Mouse (Mus musculus) limb, embryonic 13.5 days (tissue): ENCODE data around the gene Chadl. TPM values are rescaled to one million over a fixed set of nuclear protein-coding genes. Genes with fewer than 3 reads are reported as not detected.
"Not testable (repeated sequence)": the region's sequence is repeated elsewhere in the genome, so short reads cannot be mapped to it uniquely, and the experiment has no call there.

Experiments used
- ATAC-seq: fragments of 200-750 bp; cut with Nextera tagmentation; 2 replicates; pipeline ENCODE4 v1.8.0; 2017; ENCODE audit warnings: low read depth, moderate number of reproducible peaks, moderate TSS enrichment; ENCODE audit not compliant: low FRiP score
- H3K27ac ChIP-seq: fragments of 300-500 bp; sonication (generic); 2 replicates; pipeline ENCODE4 v1.5.1; 2015; ENCODE audit warnings: inconsistent platforms, mild to moderate bottlenecking, moderate library complexity
- H3K27me3 ChIP-seq: fragments of 300-500 bp; sonication (generic); 2 replicates; pipeline ENCODE4 v1.6.1; 2015; ENCODE audit warnings: mild to moderate bottlenecking, inconsistent platforms
- H3K36me3 ChIP-seq: fragments of 300-500 bp; sonication (generic); 2 replicates; pipeline ENCODE4 v1.6.1; 2015; ENCODE audit warnings: inconsistent platforms, mild to moderate bottlenecking, moderate library complexity
- H3K4me1 ChIP-seq: fragments of 300-500 bp; sonication (generic); 2 replicates; pipeline ENCODE4 v1.6.1; 2015; ENCODE audit warnings: inconsistent platforms
- H3K4me2 ChIP-seq: fragments of 300-500 bp; sonication (generic); replicated peaks from 2 replicates; pipeline ENCODE4 v1.6.1; 2015; ENCODE audit warnings: inconsistent platforms, mild to moderate bottlenecking, moderate library complexity
- H3K4me3 ChIP-seq: fragments of 300-500 bp; sonication (generic); 2 replicates; pipeline ENCODE4 v1.5.1; 2015; ENCODE audit warnings: moderate library complexity, mild to moderate bottlenecking, inconsistent platforms
- H3K9ac ChIP-seq: fragments of 300-500 bp; sonication (generic); 2 replicates; pipeline ENCODE4 v1.6.1; 2015; ENCODE audit warnings: mild to moderate bottlenecking, inconsistent platforms
- H3K9me3 ChIP-seq: fragments of 300-500 bp; sonication (generic); 2 replicates; pipeline ENCODE4 v1.6.1; 2016; ENCODE audit warnings: inconsistent platforms
- WGBS: fragments of 180-500 bp; shearing (Covaris S2); methylation state at CpG from one replicate; pipeline ENCODE4 v1.1.7; 2015; 5-methylcytosine and 5-hydroxymethylcytosine counted together
- polyA plus RNA-seq: library from polyadenylated mRNA; unstranded; fragments of >200 nt; fragmentation: Nextera tagmentation; extraction: Ambion mirVana; gene quantifications from 2 replicates; pipeline ENCODE4 v1.2.1, GENCODE M21; 2015

Chadl gene
- polyA plus RNA-seq, 1 experiment from 2014 or later: 15.5 TPM

DNA sequence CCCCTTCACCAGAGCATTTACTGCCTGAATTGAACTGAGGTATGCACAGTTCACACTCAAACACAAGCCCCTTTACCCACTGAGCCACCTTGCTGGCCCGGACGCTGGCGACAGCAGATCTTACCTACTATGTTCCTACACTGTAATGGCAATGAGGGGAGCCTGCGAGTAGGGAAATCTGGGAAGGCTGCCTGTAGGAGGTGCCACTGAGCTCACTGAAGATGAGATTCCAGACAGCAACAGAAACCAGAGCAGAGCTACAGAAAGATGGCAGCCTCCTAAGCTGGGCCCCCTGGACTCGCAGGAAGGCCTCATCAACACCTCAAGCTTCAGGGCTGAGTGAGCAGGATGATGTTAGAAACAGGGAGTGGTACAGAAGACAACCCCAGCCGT lies 22.0 kb upstream of the Chadl start:
- no peak for ATAC-seq
- Histone ChIP-seq H3K9me3 (no peaks in the 10 kb centered on the region), H3K4me2 (no peak overlapping the region), H3K27me3 (no peaks in the 10 kb centered on the region), H3K4me3 (no peak overlapping the region), H3K4me1 (no peaks in the 10 kb centered on the region), H3K36me3 (peaks cover 95% of the 10 kb centered on the region), H3K27ac (no peak overlapping the region), H3K9ac (no peak overlapping the region)
- WGBS: 94% methylated on average over 6 of the region's 6 CpGs

GRCm38 (mm10) chr15:81718336-81719138 lies 21.4 kb upstream of the Chadl start:
- Histone ChIP-seq H3K27ac (no peak overlapping the region), H3K9ac (no peak overlapping the region), H3K36me3 (peaks cover 95% of the 10 kb centered on the region), H3K4me1 (no peaks in the 10 kb centered on the region), H3K4me2 (no peak overlapping the region), H3K4me3 (no peak overlapping the region), H3K9me3 (no peaks in the 10 kb centered on the region), H3K27me3 (no peaks in the 10 kb centered on the region)
- ATAC-seq: no peak
- 92% methylated on average over 9 of the region's 9 CpGs for WGBS

DNA sequence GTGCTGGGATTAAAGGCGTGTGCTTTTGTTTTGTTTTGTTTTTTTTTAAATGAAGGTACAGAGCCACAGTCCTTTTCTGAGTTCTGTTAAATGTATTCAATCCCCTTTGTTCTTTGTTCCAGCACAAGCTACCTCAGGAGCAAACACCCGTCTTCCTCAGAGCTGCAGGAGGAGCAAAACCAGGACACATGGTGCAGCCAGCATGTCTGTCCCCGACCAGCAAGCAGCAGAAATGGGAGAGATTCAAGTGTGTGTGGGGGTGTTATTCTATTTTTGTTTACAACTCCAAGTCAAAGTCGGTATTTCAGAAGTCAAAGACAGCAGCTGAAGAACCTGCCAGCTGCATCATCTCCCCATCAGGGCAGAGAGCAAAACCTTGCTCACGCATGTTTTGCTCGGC lies 16.7 kb upstream of the Chadl start:
- H3K9ac ChIP-seq: no peak overlapping the region
- H3K4me2 ChIP-seq: no peak overlapping the region
- H3K9me3 ChIP-seq: no peaks in the 10 kb centered on the region
- H3K4me1 ChIP-seq: no peaks in the 10 kb centered on the region
- WGBS: 83% methylated on average over 6 of the region's 6 CpGs
- H3K4me3 ChIP-seq: no peak overlapping the region
- peaks cover 93% of the 10 kb centered on the region for H3K36me3 ChIP-seq
- ATAC-seq: no peak
- H3K27me3 ChIP-seq: no peaks in the 10 kb centered on the region
- H3K27ac ChIP-seq: no peak overlapping the region

- H3K4me1 ChIP-seq: no peaks in the 10 kb centered on the region
- H3K4me3 ChIP-seq: no peak overlapping the region
- H3K36me3 ChIP-seq: peaks cover 89% of the 10 kb centered on the region
- H3K27ac ChIP-seq: no peak overlapping the region
- no peak overlapping the region for H3K4me2 ChIP-seq
- WGBS: 82% methylated on average over 4 of the region's 4 CpGs
- no peak overlapping the region for H3K9ac ChIP-seq
- H3K9me3 ChIP-seq: no peaks in the 10 kb centered on the region
- no peaks in the 10 kb centered on the region for H3K27me3 ChIP-seq
- no peak for ATAC-seq
These were observed 13.7 kb upstream of the Chadl start for GRCm38 (mm10) chr15:81710801-81711200.

GRCm38 (mm10) chr15:81709686-81710085 lies 12.6 kb upstream of the Chadl start:
- no peak for ATAC-seq
- H3K9me3 ChIP-seq: no peaks in the 10 kb centered on the region
- H3K9ac ChIP-seq: no peak overlapping the region
- WGBS: 96% methylated on average over 1 of the region's 1 CpGs
- no peaks in the 10 kb centered on the region for H3K27me3 ChIP-seq
- no peak overlapping the region for H3K4me3 ChIP-seq
- H3K36me3 ChIP-seq: peaks cover 89% of the 10 kb centered on the region
- no peak overlapping the region for H3K4me2 ChIP-seq
- no peak overlapping the region for H3K27ac ChIP-seq
- no peaks in the 10 kb centered on the region for H3K4me1 ChIP-seq

GRCm38 (mm10) chr15:81708991-81709390 lies 11.9 kb upstream of the Chadl start:
- ATAC-seq: no peak
- H3K9me3 ChIP-seq: no peaks in the 10 kb centered on the region
- WGBS: 89% methylated on average over 11 of the region's 11 CpGs
- no peaks in the 10 kb centered on the region for H3K27me3 ChIP-seq
- no peak overlapping the region for H3K9ac ChIP-seq
- peaks cover 94% of the 10 kb centered on the region for H3K36me3 ChIP-seq
- H3K4me2 ChIP-seq: no peak overlapping the region
- no peak overlapping the region for H3K4me3 ChIP-seq
- H3K27ac ChIP-seq: no peak overlapping the region
- H3K4me1 ChIP-seq: no peaks in the 10 kb centered on the region

GRCm38 (mm10) chr15:81703094-81703489 lies 6.0 kb upstream of the Chadl start:
- Histone ChIP-seq H3K27me3 (no peaks in the 10 kb centered on the region), H3K4me1 (no peaks in the 10 kb centered on the region), H3K9me3 (no peaks in the 10 kb centered on the region), H3K27ac (no peak overlapping the region), H3K4me3 (no peak overlapping the region), H3K36me3 (peaks cover 51% of the 10 kb centered on the region), H3K9ac (no peak overlapping the region), H3K4me2 (no peak overlapping the region)
- WGBS: 87% methylated on average over 3 of the region's 3 CpGs
- no peak for ATAC-seq

GRCm38 (mm10) chr15:81702306-81703093 lies 5.4 kb upstream of the Chadl start:
- WGBS: 85% methylated on average over 13 of the region's 13 CpGs
- ATAC-seq: no peak
- peaks cover 45% of the 10 kb centered on the region for H3K36me3 ChIP-seq

DNA sequence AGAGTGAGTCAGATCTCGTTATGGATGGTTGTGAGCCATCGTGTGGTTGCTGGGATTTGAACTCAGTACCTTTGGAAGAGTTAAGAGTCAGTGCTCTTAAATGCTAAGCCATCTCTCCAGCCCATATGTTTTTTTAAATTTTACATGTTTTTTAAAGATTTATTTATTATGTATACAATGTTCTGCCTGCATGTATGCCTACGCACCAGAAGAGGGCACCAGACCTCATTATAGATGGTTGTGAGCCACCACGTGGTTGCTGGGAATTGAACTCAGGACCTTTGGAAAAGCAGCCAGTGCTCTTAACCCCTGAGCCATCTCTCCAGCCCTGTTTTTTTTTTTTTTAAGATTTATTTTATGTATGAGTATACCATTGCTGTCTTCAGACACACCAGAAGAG lies 4.3 kb upstream of the Chadl start:
- H3K4me2 ChIP-seq, H3K9me3 ChIP-seq, H3K9ac ChIP-seq, H3K27me3 ChIP-seq, ATAC-seq, H3K27ac ChIP-seq, H3K4me1 ChIP-seq, H3K4me3 ChIP-seq: not testable (repeated sequence)
- 74% methylated on average over 4 of the region's 4 CpGs for WGBS
- H3K36me3 ChIP-seq: peaks cover 36% of the 10 kb centered on the region

More at GRCm38 (mm10) chr15:81702306-81703093, 5.4 kb upstream of the Chadl start:
- no peaks in the 10 kb centered on the region for H3K4me1 ChIP-seq
- H3K4me3 ChIP-seq: no peak overlapping the region
- no peak overlapping the region for H3K9ac ChIP-seq
- H3K27me3 ChIP-seq: no peaks in the 10 kb centered on the region
- H3K27ac ChIP-seq: no peak overlapping the region
- H3K9me3 ChIP-seq: no peaks in the 10 kb centered on the region
- H3K4me2 ChIP-seq: no peak overlapping the region

GRCm38 (mm10) chr15:81700601-81701000 lies 3.5 kb upstream of the Chadl start:
- Histone ChIP-seq H3K4me2 (no peak overlapping the region), H3K27ac (no peak overlapping the region), H3K4me3 (no peak overlapping the region), H3K4me1 (no peaks in the 10 kb centered on the region), H3K27me3 (peaks cover 6% of the 10 kb centered on the region), H3K36me3 (peaks cover 28% of the 10 kb centered on the region), H3K9ac (no peak overlapping the region), H3K9me3 (no peaks in the 10 kb centered on the region)
- 86% methylated on average over 8 of the region's 8 CpGs for WGBS
- ATAC-seq: no peak

GRCm38 (mm10) chr15:81700161-81700560 lies 3.1 kb upstream of the Chadl start:
- Histone ChIP-seq H3K27me3 (peaks cover 7% of the 10 kb centered on the region), H3K4me1 (no peaks in the 10 kb centered on the region), H3K36me3 (peaks cover 24% of the 10 kb centered on the region), H3K4me3 (no peak overlapping the region), H3K9ac (no peak overlapping the region), H3K9me3 (no peaks in the 10 kb centered on the region), H3K4me2 (no peak overlapping the region), H3K27ac (no peak overlapping the region)
- ATAC-seq: no peak
- WGBS: 61% methylated on average over 2 of the region's 2 CpGs

- ATAC-seq: no peak
- WGBS: 83% methylated on average over 2 of the region's 2 CpGs
- no peak overlapping the region for H3K4me2 ChIP-seq
- no peaks in the 10 kb centered on the region for H3K9me3 ChIP-seq
- H3K27me3 ChIP-seq: peaks cover 22% of the 10 kb centered on the region
- no peak overlapping the region for H3K27ac ChIP-seq
- H3K4me3 ChIP-seq: no peak overlapping the region
- peaks cover 8% of the 10 kb centered on the region for H3K36me3 ChIP-seq
- peaks cover 10% of the 10 kb centered on the region for H3K4me1 ChIP-seq
- H3K9ac ChIP-seq: no peak overlapping the region
These were observed 1.4 kb upstream of the Chadl start for GRCm38 (mm10) chr15:81698532-81698931.
